Mouse (Mus musculus): ENCODE measurements at regions not wholly inside any gene's neighbourhood (a gene's known extent, or its start where the extent isn't known, plus 50 kb on each side); places are given as distances from the start of the nearest gene placed in this dataset.
"Not testable (repeated sequence)": the region's sequence is repeated elsewhere in the genome, so short reads cannot be mapped to it uniquely, and the experiment has no call there.

DNA sequence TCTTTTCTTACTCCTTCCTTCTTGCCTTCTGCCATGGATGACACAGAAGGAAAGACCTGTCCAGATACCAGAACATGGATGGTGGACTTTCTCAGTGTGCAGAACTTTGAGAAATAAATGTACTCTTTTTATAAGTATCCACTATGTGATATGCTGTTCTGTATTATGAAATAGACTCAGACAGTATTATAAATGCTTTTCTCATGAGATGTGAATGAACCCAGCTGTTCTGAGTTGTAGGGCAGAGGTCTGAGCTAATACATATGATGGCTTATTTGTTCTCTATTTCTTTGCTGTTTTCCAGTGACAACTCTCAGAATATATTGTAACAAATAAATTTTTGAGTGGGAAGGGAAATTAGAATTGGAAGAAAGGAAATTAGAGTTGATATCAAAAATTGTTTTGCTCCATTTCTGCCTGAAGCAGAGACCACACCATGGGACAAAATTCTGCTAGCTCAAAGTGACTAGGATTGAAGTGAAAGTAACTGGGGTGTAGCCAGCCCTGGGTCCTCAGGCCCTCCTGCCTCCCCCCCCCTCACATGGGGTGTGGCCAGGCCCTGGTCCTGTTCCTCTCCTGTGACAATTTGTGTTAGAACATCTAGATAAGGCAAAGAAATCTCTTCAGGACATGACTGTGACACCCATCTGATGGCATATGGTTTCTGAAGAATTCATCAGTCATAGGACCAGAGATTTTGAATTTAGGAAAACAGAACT, 164.5 kb downstream of the Mterf1b start:
- TF ChIP-seq GATA1 (IDR thresholded peaks at IDR 0.05; ENCODE audit: borderline replicate concordance, low read length); FLI1 (IDR thresholded peaks at IDR 0.05; ENCODE audit: low read length): not testable (repeated sequence)
